Comparison of ENCODE assay signal across 8 mouse cellular contexts in the genomic region with DNA sequence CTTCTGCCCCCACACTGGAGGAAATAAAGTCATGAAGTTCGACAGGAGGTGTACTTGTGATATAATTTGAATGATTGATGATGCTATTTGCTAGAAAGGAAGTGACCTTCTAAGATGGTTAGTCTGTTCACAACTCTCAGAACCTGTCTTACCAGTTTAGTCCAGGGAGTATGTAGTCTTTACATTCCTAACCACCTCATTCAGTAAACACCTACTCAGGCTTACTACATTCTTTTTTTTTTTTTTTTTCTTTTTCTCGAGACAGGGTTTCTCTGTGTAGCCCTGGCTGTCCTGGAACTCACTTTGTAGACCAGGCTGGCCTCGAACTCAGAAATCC. TPM values are rescaled to one million over a fixed set of nuclear protein-coding genes. Genes with fewer than 3 reads are reported as not detected.
A peak's percentile ranks its signal among the peaks of the same experiment; 100 is the strongest.
DNase-seq lines count a peak whose midpoint lies in the region; ATAC-seq and TF ChIP-seq lines count a peak whose summit lies in the region.

No protein-coding gene starts in this region.

- intact Hi-C loops in heart, postnatal 14 days (cut with DNase I): no loop called here
- intact Hi-C loops in left cerebral cortex, postnatal 4 days (cut with DNase I): no loop called here

- peak overlapping the region; percentile 97 for H3K9ac ChIP-seq in CH12.LX (ENCODE audit: insufficient read depth, low read depth)
- no peak overlapping the region for H3K9ac ChIP-seq in forebrain, embryonic 14.5 days (ENCODE audit: low read length)
- no peak overlapping the region for H3K9ac ChIP-seq in liver, embryonic 13.5 days

- peaks cover 74% of the 10 kb centered on the region for H3K79me2 ChIP-seq in CH12.LX (replicated peaks; ENCODE audit: control insufficient read depth, extremely low read depth, insufficient read depth, poor library complexity, severe bottlenecking)

- no peaks in the 10 kb centered on the region for H3K27me3 ChIP-seq in heart, embryonic 10.5 days (ENCODE audit: insufficient read depth, poor library complexity, severe bottlenecking)
- no peaks in the 10 kb centered on the region for H3K27me3 ChIP-seq in CH12.LX (replicated peaks)
- H3K27me3 ChIP-seq in forebrain, embryonic 14.5 days (replicated peaks; ENCODE audit: control insufficient read depth, insufficient read depth, low read length): no peaks in the 10 kb centered on the region
- no peaks in the 10 kb centered on the region for H3K27me3 ChIP-seq in liver, embryonic 13.5 days

- H3K9me3 ChIP-seq in heart, embryonic 10.5 days: no peaks in the 10 kb centered on the region
- no peaks in the 10 kb centered on the region for H3K9me3 ChIP-seq in CH12.LX (replicated peaks; ENCODE audit: low read length)
- H3K9me3 ChIP-seq in forebrain, embryonic 14.5 days (replicated peaks; ENCODE audit: control insufficient read depth, low read length): no peaks in the 10 kb centered on the region
- no peaks in the 10 kb centered on the region for H3K9me3 ChIP-seq in liver, embryonic 13.5 days (replicated peaks)

- no peak for DNase-seq in heart, embryonic 10.5 days (ENCODE audit: low spot score)
- DNase-seq in heart, postnatal 14 days: no peak
- DNase-seq in CH12.LX (ENCODE audit: extremely low read depth): no peak
- no peak for DNase-seq in forebrain, embryonic 14.5 days (ENCODE audit: low spot score)
- no peak for DNase-seq in liver, embryonic 13.5 days
- DNase-seq in cerebellum, postnatal 10 days: no peak
- no peak for DNase-seq in layer of hippocampus, postnatal 14 days (ENCODE audit: low spot score in 2 of 2)
- DNase-seq in left cerebral cortex, postnatal 4 days: no peak

- ATAC-seq in forebrain, embryonic 14.5 days: no peak
- ATAC-seq in liver, embryonic 13.5 days (ENCODE audit: low read depth): no peak

- dilution Hi-C loops in CH12.LX (cut with MboI; ENCODE audit: extremely low pct_ligation_motif_present, extremely low pct_unique_long_range_greater_than_20kb, low sequenced_read_pairs): no loop called here

- peak overlapping the region; percentile 98 for H3K4me3 ChIP-seq in heart, embryonic 10.5 days
- peak overlapping the region; percentile 91 to 98 (median 97) for H3K4me3 ChIP-seq in CH12.LX (replicated peaks in 1 of 3; ENCODE audit: low read depth in 2 of 3, low read length in 2 of 3, poor library complexity in 1 of 3)
- H3K4me3 ChIP-seq in forebrain, embryonic 14.5 days (ENCODE audit: low read depth, low read length): no peak overlapping the region
- H3K4me3 ChIP-seq in liver, embryonic 13.5 days (replicated peaks): peak overlapping the region; percentile 88

- in situ Hi-C loops in CH12.LX (cut with MboI; ENCODE audit: low pct_ligation_motif_present, low pct_unique_long_range_greater_than_20kb, low sequenced_read_pairs): no loop called here

- peak overlapping the region; percentile 100 for H3K4me2 ChIP-seq in CH12.LX (ENCODE audit: insufficient read depth, low read depth, poor library complexity, severe bottlenecking)
- H3K4me2 ChIP-seq in forebrain, embryonic 14.5 days (ENCODE audit: low read length): peak overlapping the region; percentile 73
- peak overlapping the region; percentile 80 for H3K4me2 ChIP-seq in liver, embryonic 13.5 days

- WGBS in heart, embryonic 10.5 days: 60% methylated on average over 3 of the region's 3 CpGs
- WGBS in forebrain, embryonic 14.5 days: 85% methylated on average over 2 of the region's 3 CpGs
- 53% methylated on average over 3 of the region's 3 CpGs for WGBS in liver, embryonic 13.5 days (ENCODE audit: insufficient replicate concordance)

- peaks cover 24% of the 10 kb centered on the region for H3K36me3 ChIP-seq in heart, embryonic 10.5 days
- H3K36me3 ChIP-seq in CH12.LX (replicated peaks in 1 of 2; ENCODE audit: control insufficient read depth in 1 of 2, insufficient read depth in 1 of 2, low read length in 1 of 2): peaks cover 13 to 42% of the 10 kb centered on the region in 2 experiments
- peaks cover 14% of the 10 kb centered on the region for H3K36me3 ChIP-seq in forebrain, embryonic 14.5 days (ENCODE audit: control insufficient read depth, insufficient read depth, low read length)
- H3K36me3 ChIP-seq in liver, embryonic 13.5 days: peaks cover 12% of the 10 kb centered on the region

- peaks cover 20% of the 10 kb centered on the region for H3K4me1 ChIP-seq in heart, embryonic 10.5 days
- peaks cover 8 to 59% of the 10 kb centered on the region in 2 experiments for H3K4me1 ChIP-seq in CH12.LX (ENCODE audit: control insufficient read depth in 1 of 2, insufficient read depth in 2 of 2)
- peaks cover 19% of the 10 kb centered on the region for H3K4me1 ChIP-seq in forebrain, embryonic 14.5 days (ENCODE audit: control insufficient read depth, insufficient read depth, low read length)
- H3K4me1 ChIP-seq in liver, embryonic 13.5 days (replicated peaks): peaks cover 50% of the 10 kb centered on the region

- no peak for TF ChIP-seq RAD21 in CH12.LX (IDR thresholded peaks at IDR 0.05; ENCODE audit: low read depth, low read length)

- TF ChIP-seq EP300 in CH12.LX (IDR thresholded peaks at IDR 0.05; ENCODE audit: low read length): no peak

- no peak for TF ChIP-seq POLR2A in CH12.LX (IDR thresholded peaks at IDR 0.05; ENCODE audit: low read depth, low read length)

- H3K27ac ChIP-seq in heart, embryonic 10.5 days: no peak overlapping the region
- peak overlapping the region; percentile 3; the same call in 1 of the 2 replicates for H3K27ac ChIP-seq in CH12.LX (ENCODE audit: insufficient read depth, low read depth)
- H3K27ac ChIP-seq in forebrain, embryonic 14.5 days (ENCODE audit: low read depth, low read length): no peak overlapping the region
- H3K27ac ChIP-seq in liver, embryonic 13.5 days: no peak overlapping the region

- TF ChIP-seq CTCF in CH12.LX (conservative IDR thresholded peaks at IDR 0.05 in 1 of 2, IDR thresholded peaks at IDR 0.05 in 1 of 2; ENCODE audit: low read depth in 2 of 2, low read length in 2 of 2): no peak

TF ChIP-seq in CH12.LX, 34 proteins besides CTCF, POLR2A, EP300 and RAD21:
- TF ChIP-seq MEF2A (IDR thresholded peaks at IDR 0.05; ENCODE audit: borderline replicate concordance, low read depth, low read length) (no peak), ZMIZ1 (IDR thresholded peaks at IDR 0.05; ENCODE audit: low read depth, low read length) (0 out of 2 replicates have a peak, but pooled peaks have one; percentile 9)

RNA-seq across cellular contexts. Expression of a gene that starts 1.2 kb away (rescaled TPM):
- 28.3 and 29.1 TPM in 2 replicates for polyA plus RNA-seq in heart, embryonic 10.5 days (2016; fragmentation: Nextera tagmentation; extraction: Ambion mirVana)
- 10 to 100 TPM; 29.6 to 31.7 TPM for total RNA-seq in heart, postnatal 14 days (2021)
- total RNA-seq in CH12.LX (2012; rRNA removed): 65.5 and 71.0 TPM in 2 replicates
- 29.7 and 30.4 TPM in 2 replicates for total RNA-seq in CH12.LX (2014; rRNA removed)
- 99.9 and 104 TPM in 2 replicates for polyA plus RNA-seq in CH12.LX (2012; ENCODE audit: insufficient read length, low read depth)
- polyA plus RNA-seq in forebrain, embryonic 14.5 days (2014; fragmentation: Nextera tagmentation; extraction: Ambion mirVana): 17.7 and 21.7 TPM in 2 replicates
- 9.8 and 12.3 TPM in 2 replicates for polyA plus RNA-seq in liver, embryonic 13.5 days (2015; fragmentation: Nextera tagmentation; extraction: Ambion mirVana)
- 100 to 1,000 TPM; 102 to 112 TPM for total RNA-seq in layer of hippocampus, postnatal 14 days (2021)
- total RNA-seq in left cerebral cortex, postnatal 4 days (2021): 10 to 100 TPM; 72.5 to 75.1 TPM

RNA-seq across cellular contexts. Expression of a gene that starts 1.4 kb away (rescaled TPM):
- polyA plus RNA-seq in heart, embryonic 10.5 days (2016; fragmentation: Nextera tagmentation; extraction: Ambion mirVana): 44.0 and 49.0 TPM in 2 replicates
- total RNA-seq in heart, postnatal 14 days (2021): 10 to 100 TPM; 49.8 to 51.3 TPM
- total RNA-seq in CH12.LX (2012; rRNA removed) (95.4 and 119 TPM in 2 replicates), CH12.LX (2014; rRNA removed) (89.1 and 93.0 TPM in 2 replicates)
- polyA plus RNA-seq in CH12.LX (2012; ENCODE audit: insufficient read length, low read depth): 61.4 and 62.8 TPM in 2 replicates
- 82.4 and 90.2 TPM in 2 replicates for polyA plus RNA-seq in forebrain, embryonic 14.5 days (2014; fragmentation: Nextera tagmentation; extraction: Ambion mirVana)
- polyA plus RNA-seq in liver, embryonic 13.5 days (2015; fragmentation: Nextera tagmentation; extraction: Ambion mirVana): 29.6 and 29.8 TPM in 2 replicates
- 10 to 100 TPM; 64.4 to 66.4 TPM for total RNA-seq in layer of hippocampus, postnatal 14 days (2021)
- 10 to 100 TPM; 50.2 to 58.7 TPM for total RNA-seq in left cerebral cortex, postnatal 4 days (2021)

RNA-seq across cellular contexts. Expression of a gene that starts 14.6 kb away (rescaled TPM):
- 69.3 and 76.7 TPM in 2 replicates for polyA plus RNA-seq in heart, embryonic 10.5 days (2016; fragmentation: Nextera tagmentation; extraction: Ambion mirVana)
- total RNA-seq in heart, postnatal 14 days (2021): 100 to 1,000 TPM; 184 to 186 TPM
- total RNA-seq in CH12.LX (2012; rRNA removed) (89.3 and 108 TPM in 2 replicates), CH12.LX (2014; rRNA removed) (55.8 and 58.9 TPM in 2 replicates)
- 96.9 and 97.9 TPM in 2 replicates for polyA plus RNA-seq in CH12.LX (2012; ENCODE audit: insufficient read length, low read depth)
- polyA plus RNA-seq in forebrain, embryonic 14.5 days (2014; fragmentation: Nextera tagmentation; extraction: Ambion mirVana): 49.4 and 56.0 TPM in 2 replicates
- 33.6 and 42.8 TPM in 2 replicates for polyA plus RNA-seq in liver, embryonic 13.5 days (2015; fragmentation: Nextera tagmentation; extraction: Ambion mirVana)
- total RNA-seq in layer of hippocampus, postnatal 14 days (2021): 100 to 1,000 TPM; 210 TPM
- total RNA-seq in left cerebral cortex, postnatal 4 days (2021): 100 to 1,000 TPM; 111 to 113 TPM

RNA-seq across cellular contexts. Expression of a gene that starts 43.7 kb away (rescaled TPM):
- 0.23 and 0.69 TPM in 2 replicates for polyA plus RNA-seq in heart, embryonic 10.5 days (2016; fragmentation: Nextera tagmentation; extraction: Ambion mirVana)
- 1 to 10 TPM in 1 of 2 experiments, under 1 TPM in 1; 0.90 to 1.9 TPM for total RNA-seq in heart, postnatal 14 days (2021)
- total RNA-seq in CH12.LX (2012; rRNA removed) (1.1 and 1.3 TPM in 2 replicates), CH12.LX (2014; rRNA removed) (0.70 and 0.81 TPM in 2 replicates)
- 1.3 and 1.4 TPM in 2 replicates for polyA plus RNA-seq in CH12.LX (2012; ENCODE audit: insufficient read length, low read depth)
- 0.19 and 0.43 TPM in 2 replicates for polyA plus RNA-seq in forebrain, embryonic 14.5 days (2014; fragmentation: Nextera tagmentation; extraction: Ambion mirVana)
- 0.06 TPM in 1 of 2 replicates, not detected in the other for polyA plus RNA-seq in liver, embryonic 13.5 days (2015; fragmentation: Nextera tagmentation; extraction: Ambion mirVana)
- total RNA-seq in layer of hippocampus, postnatal 14 days (2021): 1 to 10 TPM; 1.4 to 2.6 TPM
- total RNA-seq in left cerebral cortex, postnatal 4 days (2021): 1 to 10 TPM in 1 of 2 experiments, under 1 TPM in 1; 0.72 to 1.1 TPM

RNA-seq across cellular contexts. Expression of a gene that starts 53.8 kb away (rescaled TPM):
- 2.9 and 3.3 TPM in 2 replicates for polyA plus RNA-seq in heart, embryonic 10.5 days (2016; fragmentation: Nextera tagmentation; extraction: Ambion mirVana)
- total RNA-seq in heart, postnatal 14 days (2021): 1 to 10 TPM in 1 of 2 experiments, under 1 TPM in 1; 0.76 to 2.6 TPM
- total RNA-seq in CH12.LX (2012; rRNA removed) (0.21 TPM in 1 of 2 replicates, not detected in the other), CH12.LX (2014; rRNA removed) (not detected in 2 replicates)
- polyA plus RNA-seq in CH12.LX (2012; ENCODE audit: insufficient read length, low read depth): 0.40 and 0.46 TPM in 2 replicates
- polyA plus RNA-seq in forebrain, embryonic 14.5 days (2014; fragmentation: Nextera tagmentation; extraction: Ambion mirVana): 0.55 and 0.73 TPM in 2 replicates
- polyA plus RNA-seq in liver, embryonic 13.5 days (2015; fragmentation: Nextera tagmentation; extraction: Ambion mirVana): 0.44 and 0.65 TPM in 2 replicates
- total RNA-seq in layer of hippocampus, postnatal 14 days (2021): 1 to 10 TPM; 6.7 to 6.9 TPM
- 1 to 10 TPM; 3.3 to 4.2 TPM for total RNA-seq in left cerebral cortex, postnatal 4 days (2021)
